Mouse (Mus musculus) thymus, postnatal 10 days (tissue): ENCODE data around the gene Gal3st4.
"Not testable (repeated sequence)": the region's sequence is repeated elsewhere in the genome, so short reads cannot be mapped to it uniquely, and the experiment has no call there.

Experiments used
- DNase-seq, 2 experiments: peaks; one replicate each; pipeline ENCODE4 v3.0.0; 2021; ENCODE audit warnings: low spot score in 2 of 2

Gal3st4 gene

DNA sequence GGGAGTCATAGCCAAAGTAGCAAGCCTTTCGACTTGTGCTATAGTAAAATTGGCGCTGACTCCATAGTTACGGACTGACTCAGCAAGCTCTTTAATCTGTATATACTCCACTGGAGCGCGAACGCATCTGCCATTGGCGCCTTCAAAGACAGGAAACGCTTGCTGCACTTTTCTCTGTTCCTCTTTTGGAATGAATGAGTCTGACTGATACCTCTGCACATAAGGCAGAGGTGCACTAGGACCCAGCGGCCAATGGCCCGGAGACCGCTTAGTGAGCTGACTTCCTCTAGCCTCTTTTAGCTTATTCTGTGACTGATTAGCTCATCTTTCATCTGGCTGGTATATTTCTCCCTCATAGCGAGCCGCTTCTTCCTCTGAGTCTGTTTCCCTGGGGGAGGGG, 56.0 kb downstream of the Gal3st4 start:
- DNase-seq = not testable (repeated sequence)
